Mouse (Mus musculus) frontal cortex, adult 2 months (tissue): ENCODE measurements at regions not wholly inside any gene's neighbourhood (a gene's known extent, or its start where the extent isn't known, plus 50 kb on each side); places are given as distances from the start of the nearest gene placed in this dataset.

Source experiments
- DNase-seq, 2 experiments: peaks; one replicate each; pipeline ENCODE4 v3.0.0; 2022; ENCODE audit warnings: low spot score in 1 of 2; ENCODE audit errors: extremely low spot score in 1 of 2

DNA sequence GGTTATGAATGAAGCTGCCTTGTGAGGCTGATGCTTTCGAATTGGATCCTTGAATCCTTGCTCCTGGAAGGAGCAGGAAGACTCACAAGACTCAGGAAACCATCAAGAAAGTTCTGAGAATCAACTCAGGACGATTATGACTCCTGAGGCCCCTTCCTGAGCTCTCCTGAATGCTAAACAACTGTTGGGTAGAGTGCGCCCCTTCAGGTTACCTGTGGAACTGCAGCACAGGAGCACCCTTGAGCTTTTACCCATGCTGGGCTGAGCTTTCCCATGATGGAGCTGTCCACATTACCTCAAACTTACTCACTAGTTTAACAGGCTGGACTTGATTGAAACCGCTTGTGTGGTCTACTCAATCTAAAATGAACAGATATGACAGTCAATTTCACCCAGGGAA, 553.3 kb downstream of the Jrkl start:
- DNase-seq: peak in 1 of 2 experiments; percentile 7

DNA sequence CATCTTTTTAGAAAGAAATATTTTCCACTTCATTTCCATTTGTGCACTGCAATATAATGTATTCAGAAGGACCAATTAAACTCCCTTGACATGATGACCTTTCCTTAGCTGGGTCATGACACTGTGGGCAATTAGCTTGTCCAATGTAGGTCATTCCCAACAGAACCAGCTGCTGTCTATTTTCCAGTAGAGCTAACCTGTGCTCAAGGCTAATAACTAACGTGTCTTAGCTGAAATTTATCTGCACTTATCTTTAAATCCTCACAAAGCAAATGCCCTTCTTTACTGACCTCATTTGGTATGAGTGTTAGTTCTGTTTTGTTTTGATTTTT, 554.7 kb downstream of the Jrkl start:
- DNase-seq: no peak

DNA sequence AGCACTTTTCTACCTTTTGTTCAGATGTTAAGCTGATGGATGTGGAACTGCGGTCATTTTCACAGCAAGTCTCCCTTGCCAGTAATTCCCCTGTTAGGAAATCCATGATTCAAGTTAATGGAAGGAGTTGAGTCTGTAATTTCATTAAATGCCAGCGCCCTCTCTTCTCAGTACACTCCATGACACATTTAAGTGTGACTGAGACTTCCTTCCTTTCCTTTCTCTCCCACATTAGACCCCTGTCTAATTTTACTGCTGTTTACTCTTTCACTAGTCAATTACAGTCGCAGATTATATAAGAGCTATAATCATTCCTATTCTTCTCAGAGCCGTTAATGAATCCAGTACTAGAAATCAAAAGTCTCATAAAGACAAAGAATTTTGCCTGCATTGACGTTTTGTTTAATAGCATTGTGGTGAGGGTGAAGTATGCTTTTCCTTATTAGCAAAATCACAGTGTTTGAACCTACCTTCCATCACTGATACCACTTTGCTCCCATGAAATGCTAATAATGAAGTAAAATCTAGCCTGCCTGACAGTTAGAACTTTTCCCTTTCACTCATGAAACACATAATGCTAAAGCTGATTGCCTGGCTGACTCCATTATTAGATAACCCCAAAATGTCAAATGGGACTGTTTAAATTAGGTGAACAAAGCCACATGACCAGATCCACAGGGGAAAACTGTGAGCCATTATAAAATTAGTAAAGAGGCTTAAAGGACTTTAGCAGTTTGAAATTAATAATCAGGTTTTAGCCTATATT, 555.3 kb downstream of the Jrkl start:
- DNase-seq: no peak
